Mouse (Mus musculus): ENCODE measurements around the gene Mterf4.
"Not testable (repeated sequence)": the region's sequence is repeated elsewhere in the genome, so short reads cannot be mapped to it uniquely, and the experiment has no call there.

Mterf4 gene

DNA sequence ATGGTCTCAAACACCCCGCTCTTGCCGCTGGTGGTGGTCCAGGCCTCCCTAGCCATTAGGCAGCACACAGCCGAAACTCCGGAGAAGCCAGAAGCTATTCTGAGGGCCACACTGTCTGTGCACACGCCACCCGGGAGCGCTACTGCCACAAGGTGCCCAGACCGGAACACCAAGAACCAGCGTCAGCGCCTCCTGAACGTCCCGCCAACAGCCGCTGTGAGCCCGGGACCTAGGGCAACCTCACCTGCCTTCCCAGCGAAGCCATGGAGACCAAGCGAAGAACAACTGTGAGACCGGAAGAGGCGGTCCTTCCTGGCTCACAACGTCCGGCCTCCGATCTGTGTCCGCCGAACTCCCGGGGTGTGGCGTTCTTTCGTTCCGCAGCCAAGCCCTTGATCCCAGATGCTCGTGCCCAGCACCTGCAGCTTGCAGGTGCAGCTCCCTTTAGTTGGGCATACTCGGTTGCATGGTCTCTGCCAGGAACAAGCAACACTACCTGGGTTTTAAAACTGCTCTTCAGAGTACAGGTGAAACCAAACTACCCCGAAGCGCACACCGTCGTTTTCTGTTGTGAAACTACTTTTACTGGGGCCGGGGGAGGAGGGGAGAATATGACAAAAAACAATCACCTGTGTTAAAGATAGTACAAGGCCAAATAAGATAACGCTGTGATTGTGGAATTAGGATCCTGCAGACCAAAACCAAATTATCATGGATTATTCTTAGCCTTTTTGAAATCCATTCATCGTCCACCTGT lies at the start of gene Mterf4:
TSS of gene Mterf4 (minus strand) at position 335 of the 757 bp plus-strand sequence.
- DNase-seq (ENCODE audit: low spot score), result peak; percentile 81

DNA sequence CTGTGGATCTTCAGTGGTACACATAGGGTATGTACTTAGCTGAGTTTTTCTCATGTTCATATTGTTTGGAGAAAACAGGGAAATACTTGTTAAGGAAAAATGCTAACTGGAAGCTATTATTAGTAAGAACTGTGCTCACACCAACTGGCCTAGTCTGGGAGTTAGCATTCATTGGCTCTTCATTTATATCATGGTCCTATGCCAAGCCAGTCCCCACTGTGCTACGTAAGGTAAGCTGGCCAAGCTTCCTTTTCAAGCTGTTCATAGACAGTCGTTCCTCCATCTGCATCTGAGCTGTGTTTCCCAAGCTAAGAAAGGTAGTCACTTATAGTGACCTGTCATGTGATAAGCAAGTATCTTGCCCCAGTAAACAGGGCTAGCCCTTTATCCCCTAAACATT lies 47.0 kb upstream of the Mterf4 start:
- DNase-seq (ENCODE audit: low spot score), result no peak

DNA sequence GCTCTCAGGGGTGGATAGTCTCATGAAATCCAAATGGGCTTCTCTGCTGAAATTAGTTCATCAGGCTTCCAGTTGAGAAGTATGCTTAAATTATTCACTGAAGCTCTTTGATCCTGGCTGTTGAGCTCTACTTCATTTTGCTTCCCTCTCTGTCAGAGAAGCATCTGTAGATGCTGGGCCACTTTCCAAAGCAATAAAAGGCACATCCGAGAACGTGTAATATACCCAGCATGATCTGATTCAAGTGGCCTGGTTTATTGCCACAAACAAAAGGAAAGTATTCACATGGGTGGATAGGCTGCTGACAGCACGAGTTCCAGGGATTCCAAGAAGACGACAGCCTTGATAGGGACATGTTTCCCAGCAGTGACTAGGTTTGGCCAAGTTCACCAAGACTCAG lies 44.0 kb upstream of the Mterf4 start:
- DNase-seq (ENCODE audit: low spot score), result no peak

DNA sequence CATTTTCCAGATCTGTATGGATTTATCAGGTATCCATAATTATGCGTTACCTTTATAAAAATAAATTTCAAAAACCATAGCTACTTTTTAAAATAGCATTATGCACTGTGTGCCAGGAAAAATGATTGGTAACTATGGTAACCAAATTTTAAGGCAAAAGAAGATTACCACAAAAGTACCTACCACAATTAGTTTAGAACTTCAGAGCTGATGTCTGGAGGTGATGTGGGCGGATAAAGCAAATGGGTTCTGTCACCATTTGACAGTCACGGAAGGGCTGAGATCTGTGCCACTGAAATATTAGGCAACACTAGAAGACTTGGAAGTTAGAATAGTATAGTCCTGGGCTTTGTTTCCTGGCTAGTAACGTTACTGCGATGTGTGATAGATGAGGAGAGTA lies 41.5 kb upstream of the Mterf4 start:
- DNase-seq (ENCODE audit: low spot score), result no peak

DNA sequence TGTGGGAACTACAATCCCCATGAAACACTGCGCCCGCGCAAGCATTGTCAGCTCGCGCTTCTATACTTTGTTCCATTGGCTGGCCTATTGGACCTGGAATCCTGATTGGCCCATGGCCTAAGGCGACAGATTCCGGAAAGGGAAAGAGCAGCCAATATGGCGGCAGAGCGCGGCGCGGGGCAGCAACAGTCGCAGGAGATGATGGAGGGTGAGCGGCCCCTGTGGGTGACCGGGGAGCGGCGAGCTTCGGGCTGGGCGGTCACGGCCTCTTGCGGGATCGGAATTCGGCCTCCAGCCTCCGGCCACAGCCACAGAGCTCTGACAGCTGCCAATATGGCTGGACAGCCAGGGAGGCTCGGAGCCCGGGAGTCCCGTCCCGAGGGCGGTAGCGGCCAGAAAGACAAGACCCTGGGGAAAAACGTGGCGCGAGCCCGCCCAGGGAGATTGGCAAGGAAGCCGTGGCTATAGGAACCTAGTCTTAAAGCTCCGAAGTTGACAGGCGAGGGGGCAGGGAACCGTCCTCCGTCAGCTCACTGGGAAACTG lies 37.9 kb upstream of the Mterf4 start:
- DNase-seq (ENCODE audit: low spot score), result peak; percentile 92

DNA sequence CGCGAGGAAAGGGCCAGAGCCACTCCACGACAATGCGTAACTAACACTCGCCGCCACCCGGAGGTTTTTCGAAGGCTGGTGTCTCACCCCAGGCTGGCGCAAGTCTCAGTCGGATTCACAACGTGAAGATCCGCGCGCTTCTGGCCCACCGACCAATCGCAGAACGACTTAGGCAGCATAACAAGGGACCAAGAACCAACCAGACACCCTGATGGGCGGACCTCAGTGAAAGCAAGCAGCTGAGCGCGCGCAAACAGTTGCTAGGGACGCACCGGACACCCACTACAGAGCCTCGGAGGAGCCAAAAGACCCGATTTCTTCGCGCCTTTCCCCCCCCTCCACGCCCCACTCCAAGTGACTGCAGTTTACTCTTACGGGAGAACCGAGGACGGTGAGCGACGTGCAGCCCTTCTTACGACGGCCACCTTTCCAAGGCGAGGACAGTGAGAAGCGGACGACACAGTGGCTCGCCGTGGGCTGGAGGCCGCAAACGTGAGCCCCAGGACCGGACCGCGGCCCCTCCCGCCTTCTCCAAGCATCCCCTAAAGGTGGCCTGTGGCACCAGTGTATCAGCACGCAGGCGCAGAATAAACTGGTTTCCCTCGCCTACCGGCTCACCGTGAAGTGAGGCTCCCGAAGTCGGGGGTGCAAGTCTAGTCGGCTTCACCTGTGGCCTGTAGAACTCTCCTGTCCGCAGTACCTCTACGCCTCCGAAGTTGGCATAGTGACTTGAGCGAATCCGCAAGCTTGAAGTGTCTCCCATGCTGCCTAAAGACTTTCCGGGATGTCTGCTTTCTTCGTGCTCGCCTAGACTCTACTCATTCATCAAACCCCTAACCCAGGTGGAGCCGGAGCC lies 37.2 kb upstream of the Mterf4 start, which contains the start of the genes Ppp1r7 and Pask:
TSS of gene Ppp1r7 (plus strand) at position 207 of the 856 bp plus-strand sequence.
TSS of gene Pask (minus strand) at position 835 of the 856 bp plus-strand sequence.
- DNase-seq (ENCODE audit: low spot score), result peak; percentile 95

DNA sequence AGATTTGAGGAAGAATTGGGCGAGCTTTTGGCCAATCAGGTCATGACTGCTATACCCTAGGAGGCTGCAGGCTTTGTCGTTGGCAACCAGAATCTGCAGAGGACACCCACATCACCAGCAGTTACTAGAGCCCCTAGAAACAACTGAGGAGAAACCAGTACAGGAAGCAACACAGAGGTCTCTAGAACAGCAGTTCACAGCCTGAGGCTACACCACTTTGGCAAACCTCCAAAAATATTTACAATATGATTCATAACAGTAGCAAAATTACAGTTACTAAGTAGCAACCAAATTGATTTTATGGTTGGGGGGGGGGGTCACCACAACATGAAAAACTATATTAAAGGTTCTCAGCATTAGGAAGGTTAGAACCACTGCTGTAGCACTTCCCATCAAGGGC lies 28.9 kb upstream of the Mterf4 start:
- DNase-seq (ENCODE audit: low spot score), result no peak

DNA sequence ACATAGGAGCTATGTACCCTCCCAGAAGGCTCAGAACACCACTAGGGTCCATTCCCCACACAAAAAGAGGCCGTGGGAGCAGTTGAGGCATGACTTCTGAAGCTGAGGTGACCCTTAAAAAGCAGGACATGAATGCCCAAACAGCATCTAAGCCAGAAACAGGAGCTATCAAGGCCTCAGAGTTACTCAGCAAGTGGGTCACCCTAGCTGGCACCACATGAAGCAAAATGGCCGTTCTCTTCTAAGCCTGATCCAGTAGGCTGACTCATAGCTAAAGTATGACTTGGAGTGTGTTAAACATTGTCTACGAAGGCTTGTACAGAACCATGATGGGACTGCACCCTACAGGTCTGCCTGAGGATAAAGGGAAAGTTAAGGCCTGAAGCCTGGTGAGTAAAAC lies 20.7 kb upstream of the Mterf4 start:
- DNase-seq (ENCODE audit: low spot score), result no peak

DNA sequence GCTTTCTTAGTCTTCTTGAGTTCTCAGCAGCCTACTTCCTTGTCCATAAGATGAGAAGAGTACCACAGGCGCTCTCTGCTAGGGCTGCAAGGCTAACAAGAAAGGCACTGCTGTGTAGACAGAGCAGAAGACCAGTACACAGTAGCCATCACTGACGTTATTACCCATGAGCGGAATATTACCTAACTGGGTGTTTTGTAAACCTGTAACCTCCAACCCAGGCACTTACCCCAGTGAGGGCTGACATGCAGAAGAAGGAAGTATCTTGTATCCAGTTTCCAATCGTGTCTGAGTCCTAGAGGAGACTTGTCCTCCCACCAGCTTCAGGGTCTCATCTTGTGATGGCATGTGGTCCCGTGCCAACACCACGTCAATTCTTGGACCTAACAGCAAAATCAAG lies 18.3 kb upstream of the Mterf4 start:
- no peak for DNase-seq (ENCODE audit: low spot score)

DNA sequence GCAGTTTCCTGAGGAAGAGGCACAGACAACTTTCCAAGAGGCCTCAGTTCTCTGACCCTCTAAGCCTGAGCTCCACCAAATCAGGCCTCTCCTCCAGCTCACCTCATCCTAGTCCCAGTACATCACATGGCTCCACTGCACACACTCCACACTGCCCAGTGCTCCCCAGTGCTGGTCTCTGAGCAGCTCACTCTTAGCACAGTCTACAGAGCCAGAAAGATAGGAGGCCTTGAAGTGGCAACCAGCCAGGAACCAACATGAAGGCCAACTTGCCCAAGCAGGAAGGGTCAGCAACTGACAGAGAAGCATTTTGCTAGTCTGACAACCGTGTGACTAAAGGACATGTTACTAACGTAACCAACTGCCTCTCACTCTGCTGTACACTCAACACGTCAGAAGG lies 5.1 kb downstream of the Mterf4 start:
- DNase-seq (ENCODE audit: low spot score), result no peak

DNA sequence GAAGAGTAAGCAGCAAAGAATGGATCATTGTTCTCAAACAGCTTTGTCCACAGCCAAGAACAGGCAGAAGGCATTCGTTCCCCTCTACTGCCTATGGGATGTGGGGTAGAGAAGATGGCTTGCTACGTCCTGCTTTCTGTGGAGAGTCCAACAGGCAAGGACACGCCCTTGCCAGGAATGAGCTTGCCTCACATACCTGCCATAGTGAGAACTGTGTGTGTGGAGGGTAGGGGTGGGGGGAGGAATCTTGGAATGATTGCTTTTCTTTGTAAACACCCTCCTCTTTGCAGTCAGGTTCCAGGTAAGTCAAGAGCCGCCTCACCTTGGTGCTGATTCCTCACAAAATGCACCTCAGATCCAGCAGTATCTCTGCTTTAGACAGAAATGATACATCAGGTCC lies 5.9 kb downstream of the Mterf4 start:
- DNase-seq (ENCODE audit: low spot score), result no peak

DNA sequence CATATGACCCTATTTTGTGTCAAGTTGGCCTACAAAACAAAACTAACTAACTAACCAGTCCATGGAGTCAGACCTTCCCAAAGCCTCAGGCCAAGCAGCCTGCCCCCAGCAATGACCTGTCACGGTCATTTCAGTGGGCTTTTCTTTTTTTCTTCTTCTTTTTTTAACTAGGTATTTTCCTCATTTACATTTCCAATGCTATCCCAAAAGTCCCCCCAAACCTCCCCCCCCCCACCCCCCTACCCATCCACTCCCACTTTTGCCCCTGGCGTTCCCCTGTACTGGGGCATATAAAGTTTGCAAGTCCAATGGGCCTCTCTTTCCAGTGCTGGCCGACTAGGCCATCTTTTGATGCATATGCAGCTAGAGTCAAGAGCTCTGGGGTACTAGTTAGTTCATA lies 11.2 kb downstream of the Mterf4 start:
- not testable (repeated sequence) for DNase-seq (ENCODE audit: low spot score)

DNA sequence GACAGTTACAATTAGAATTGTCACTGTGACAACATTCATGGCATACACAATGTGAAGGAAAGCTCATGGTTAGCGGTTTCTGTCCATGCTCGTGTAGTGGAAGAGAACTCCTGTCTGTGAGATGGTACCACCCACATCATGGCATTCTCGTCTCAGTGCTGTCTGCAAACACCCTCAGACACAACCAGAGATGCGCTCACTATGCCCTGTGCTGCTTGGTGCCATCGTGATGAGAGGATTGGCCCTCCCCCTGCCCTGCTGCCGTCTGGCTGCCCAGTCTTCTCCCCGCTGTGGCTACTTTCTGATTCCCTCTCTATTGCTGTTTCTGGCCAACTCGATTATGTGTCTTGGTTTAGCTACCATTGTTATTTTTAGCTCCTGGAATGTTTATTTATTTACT lies 13.7 kb downstream of the Mterf4 start:
- DNase-seq (ENCODE audit: low spot score), result no peak

DNA sequence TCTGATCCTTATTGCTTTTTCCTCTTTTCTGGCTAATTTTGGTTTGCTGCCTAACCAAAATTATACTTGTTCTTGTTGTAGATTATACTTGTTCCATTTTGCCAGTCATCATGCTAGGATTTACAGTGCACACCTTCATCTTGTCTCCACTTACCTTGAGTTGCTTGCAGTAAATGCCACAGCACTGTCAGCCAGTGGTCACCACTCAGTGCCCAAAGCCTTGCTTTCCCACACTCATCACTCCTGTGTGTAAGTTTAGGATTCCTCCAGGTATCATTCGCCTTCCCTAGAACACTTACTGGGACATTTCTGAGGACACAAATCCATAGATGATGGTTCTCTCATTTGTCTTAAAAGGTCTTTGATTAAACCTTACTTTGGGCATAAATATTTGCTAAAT lies 14.1 kb downstream of the Mterf4 start:
- no peak for DNase-seq (ENCODE audit: low spot score)

DNA sequence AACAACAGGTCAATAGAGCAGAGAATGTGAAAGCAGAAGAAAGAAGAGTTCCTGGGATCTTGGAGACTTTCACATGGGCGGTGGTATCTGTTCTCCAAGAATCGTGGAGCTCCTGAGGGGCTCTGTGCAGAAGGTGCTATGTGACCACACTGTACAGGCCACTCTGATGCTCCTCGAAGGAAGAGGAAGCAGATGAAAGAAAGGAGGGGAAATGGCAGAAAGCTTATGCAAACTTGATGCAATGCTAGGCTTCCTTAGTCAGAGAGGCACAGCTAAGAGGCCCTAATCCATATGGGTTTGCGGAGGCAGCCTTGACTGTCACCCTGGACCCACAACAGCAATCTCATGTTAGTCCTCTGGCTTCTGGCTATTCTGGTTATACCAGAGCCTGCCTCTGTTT lies 14.8 kb downstream of the Mterf4 start:
- DNase-seq (ENCODE audit: low spot score), result no peak

DNA sequence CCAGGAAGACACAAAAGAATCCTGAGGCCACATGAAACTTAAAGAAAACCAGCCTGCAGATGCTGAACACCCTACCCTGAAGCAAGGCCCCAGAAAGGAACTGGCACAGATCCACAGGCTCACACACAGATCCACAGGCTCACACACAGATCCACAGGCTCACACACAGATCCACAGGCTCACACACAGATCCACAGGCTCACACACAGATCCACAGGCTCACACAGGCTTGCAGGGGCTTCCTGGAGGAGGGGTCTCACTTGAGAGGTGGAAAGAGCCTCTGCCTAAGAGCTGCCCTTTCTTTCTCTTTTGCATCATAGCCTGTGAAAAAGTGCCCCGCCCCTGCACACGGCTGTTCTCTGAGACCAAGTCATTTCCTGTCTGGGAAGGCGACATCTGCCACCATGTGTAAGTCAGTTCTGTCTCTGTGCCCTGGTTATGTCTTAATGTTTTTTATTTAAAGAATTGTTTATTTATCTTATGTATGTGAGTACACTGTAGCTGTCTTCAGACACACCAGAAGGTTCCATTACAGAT lies 16.0 kb downstream of the Mterf4 start:
- no peak for DNase-seq (ENCODE audit: low spot score)

DNA sequence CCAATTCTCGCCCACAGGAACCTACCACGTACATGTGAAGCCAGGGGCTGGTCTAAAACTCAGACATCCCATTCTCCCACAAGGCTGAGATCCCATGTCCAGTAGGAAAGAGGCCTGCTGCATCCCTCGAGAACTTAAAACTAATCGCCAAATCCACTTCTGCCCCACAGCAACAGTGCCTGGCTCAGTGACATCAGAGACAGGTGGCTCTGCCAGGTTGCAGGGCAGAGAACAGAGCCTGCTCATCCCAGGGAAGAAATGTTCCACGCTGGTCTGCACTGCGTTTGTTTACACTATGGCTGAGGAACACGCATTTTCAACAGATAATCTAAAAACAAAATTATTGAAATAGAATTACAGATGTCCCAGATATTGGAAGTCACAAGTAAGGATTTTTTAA lies 28.7 kb downstream of the Mterf4 start:
- no peak for DNase-seq (ENCODE audit: low spot score)

DNA sequence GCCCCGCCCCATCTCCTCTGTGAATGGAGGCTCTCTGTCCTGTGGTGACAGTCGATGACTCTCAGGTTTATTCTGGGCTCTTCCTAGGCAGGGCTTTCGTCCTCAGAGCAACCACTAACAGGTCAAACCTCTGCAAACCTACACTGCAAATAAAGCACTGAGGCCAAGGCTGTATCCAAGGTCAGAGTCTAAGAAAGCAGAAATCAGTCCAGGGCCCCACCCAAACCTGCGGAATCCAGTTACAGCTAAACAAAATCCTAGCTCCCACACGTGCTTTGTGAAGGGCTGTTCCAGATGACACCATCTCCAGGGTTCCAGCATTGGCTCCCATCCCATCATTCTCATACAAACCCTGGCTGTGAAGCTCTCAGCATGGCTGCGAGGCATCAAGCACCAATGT lies 30.2 kb downstream of the Mterf4 start:
- DNase-seq (ENCODE audit: low spot score), result no peak

DNA sequence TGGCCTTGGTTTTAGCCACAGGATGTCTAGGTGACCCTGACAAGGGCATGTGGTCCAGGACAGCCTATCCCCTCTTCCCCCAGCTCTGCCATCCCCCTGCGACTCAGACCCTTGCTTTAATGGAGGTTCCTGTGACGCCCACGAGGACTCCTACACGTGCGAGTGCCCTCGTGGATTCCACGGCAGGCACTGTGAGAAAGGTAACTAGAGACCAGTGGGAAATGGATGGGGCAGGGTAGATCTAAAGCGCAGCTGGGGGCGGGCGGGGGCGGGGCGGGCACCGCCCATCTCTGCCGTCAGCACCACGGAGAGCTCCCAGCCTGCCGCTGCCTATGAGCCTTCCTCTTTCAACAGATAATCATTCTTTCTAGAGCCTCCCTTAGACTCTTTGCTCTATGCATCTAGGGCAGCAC lies 33.3 kb downstream of the Mterf4 start:
- DNase-seq (ENCODE audit: low spot score), result no peak

DNA sequence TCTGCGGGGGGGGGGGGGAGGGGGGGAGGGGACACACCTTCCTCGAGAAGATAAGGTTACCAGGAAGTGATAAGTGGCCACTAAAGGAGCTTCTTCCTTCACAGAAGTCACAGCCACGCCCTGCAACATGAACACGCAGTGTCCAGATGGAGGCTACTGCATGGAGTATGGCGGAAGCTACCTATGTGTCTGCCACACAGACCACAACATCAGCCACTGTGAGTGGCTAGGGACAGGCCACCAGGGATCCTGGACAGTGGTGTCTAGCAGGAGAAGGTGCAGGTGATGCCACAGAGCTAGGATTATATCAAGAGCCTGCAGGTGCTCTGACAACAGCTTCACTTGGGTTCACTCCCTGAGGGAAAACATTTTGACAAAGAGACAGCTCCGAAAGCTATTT lies 34.0 kb downstream of the Mterf4 start:
- no peak for DNase-seq (ENCODE audit: low spot score)

DNA sequence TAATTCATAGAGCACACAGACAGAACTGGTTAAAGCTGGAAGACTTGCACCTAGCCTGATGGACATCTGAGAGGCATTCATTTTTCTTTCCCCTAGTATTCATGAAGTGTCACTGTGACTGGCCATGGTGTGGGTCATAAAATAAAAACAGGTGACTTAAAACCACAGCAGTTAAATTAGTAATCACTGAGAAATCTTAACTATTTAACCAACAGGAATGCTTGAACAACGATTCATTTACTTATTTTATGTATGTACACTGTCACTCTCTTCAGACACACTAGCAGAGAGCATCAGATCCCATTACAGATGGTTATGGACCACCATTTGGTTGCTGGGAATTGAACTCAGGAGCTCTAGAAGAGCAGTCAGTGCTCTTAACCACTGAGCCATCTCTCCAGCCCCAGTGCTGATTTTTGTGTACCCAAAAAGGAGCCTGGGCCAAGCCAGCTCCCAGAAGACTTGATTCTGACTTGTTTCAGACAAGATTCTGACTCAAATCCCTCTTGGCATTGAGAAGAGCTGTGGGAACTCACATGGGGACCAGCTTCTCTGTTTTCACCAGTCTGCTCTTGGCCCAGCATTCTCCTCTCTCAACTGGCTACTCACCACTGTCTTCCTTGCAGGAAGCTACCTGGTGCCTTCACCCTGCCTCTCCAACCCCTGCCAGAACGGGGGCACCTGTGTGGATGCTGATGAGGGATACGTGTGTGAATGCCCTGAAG lies 35.0 kb downstream of the Mterf4 start:
- no peak for DNase-seq (ENCODE audit: low spot score)

DNA sequence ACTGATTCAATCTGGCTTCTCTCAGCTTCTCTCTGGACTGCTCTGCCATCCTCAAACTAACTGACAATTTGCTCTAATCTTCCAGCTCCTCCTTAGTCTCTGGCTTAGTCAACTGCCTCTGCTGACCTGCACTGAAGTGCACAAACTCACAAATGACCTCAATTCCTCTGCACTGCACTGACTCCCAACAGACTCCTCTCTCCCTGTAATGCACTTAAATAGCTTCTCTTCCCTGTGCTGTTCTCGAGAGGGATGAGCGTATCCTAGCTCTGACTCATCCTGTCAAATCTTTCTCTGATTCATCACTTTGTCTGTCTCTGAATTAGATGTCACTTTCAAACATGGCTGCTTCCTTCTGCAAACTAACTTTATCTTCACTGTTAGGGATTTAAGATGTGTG lies 37.5 kb downstream of the Mterf4 start:
- no peak for DNase-seq (ENCODE audit: low spot score)

All from T-cell, adult 2 months (primary cell).